Mouse (Mus musculus) kidney, embryonic 14.5 days (tissue): Measurements from ENCODE around the gene Sec14l4. TPM values are rescaled to one million over a fixed set of nuclear protein-coding genes. Genes with fewer than 3 reads are reported as not detected.

Experiments
- ATAC-seq: fragments of 200-750 bp; cut with Nextera tagmentation; 2 replicates; pipeline ENCODE4 v1.8.0; 2017; ENCODE audit warnings: moderate number of reproducible peaks, mild to moderate bottlenecking, moderate TSS enrichment, moderate library complexity; ENCODE audit not compliant: low FRiP score, low TSS enrichment
- H3K27ac ChIP-seq: fragments of 300-500 bp; sonication (generic); 2 replicates; pipeline ENCODE4 v1.5.1; 2014; ENCODE audit warnings: low read depth, mild to moderate bottlenecking, low read length, moderate library complexity, mixed read lengths
- H3K27me3 ChIP-seq: fragments of 300-500 bp; sonication (generic); 2 replicates; pipeline ENCODE4 v1.6.1; 2014; ENCODE audit warnings: mild to moderate bottlenecking, low read length; ENCODE audit not compliant: control insufficient read depth, insufficient read depth
- H3K36me3 ChIP-seq: fragments of 300-500 bp; sonication (generic); 2 replicates; pipeline ENCODE4 v1.6.1; 2014; ENCODE audit warnings: low read length, mixed read lengths; ENCODE audit not compliant: control insufficient read depth, insufficient read depth
- H3K4me1 ChIP-seq: fragments of 300-500 bp; sonication (generic); 2 replicates; pipeline ENCODE4 v1.6.1; 2014; ENCODE audit warnings: low read length, mixed read lengths; ENCODE audit not compliant: control insufficient read depth, insufficient read depth
- H3K4me2 ChIP-seq: fragments of 300-500 bp; sonication (generic); replicated peaks from 2 replicates; pipeline ENCODE4 v1.6.1; 2014; ENCODE audit warnings: low read depth, mild to moderate bottlenecking, low read length
- H3K4me3 ChIP-seq: fragments of 300-500 bp; sonication (generic); 2 replicates; pipeline ENCODE4 v1.5.1; 2014; ENCODE audit warnings: mild to moderate bottlenecking, low read length
- H3K9ac ChIP-seq: fragments of 300-500 bp; sonication (generic); 2 replicates; pipeline ENCODE4 v1.6.1; 2014; ENCODE audit warnings: low read depth, mild to moderate bottlenecking, low read length, moderate library complexity
- H3K9me3 ChIP-seq: fragments of 300-500 bp; sonication (generic); 2 replicates; pipeline ENCODE4 v1.6.1; 2016; ENCODE audit warnings: low read length; ENCODE audit not compliant: control insufficient read depth
- WGBS: fragments of 180-500 bp; shearing (Covaris S2); extraction: QIAGEN DNeasy Blood & Tissue Kit; methylation state at CpG from one replicate; pipeline ENCODE4 v1.1.7; 2014; 5-methylcytosine and 5-hydroxymethylcytosine counted together
- polyA plus RNA-seq: library from polyadenylated mRNA; unstranded; fragments of >200 nt; fragmentation: Nextera tagmentation; extraction: Ambion mirVana; gene quantifications from 2 replicates; pipeline ENCODE4 v1.2.1, GENCODE M21; 2014

The Sec14l4 gene
- polyA plus RNA-seq, 1 experiment from 2014 or later, result not detected

- H3K27me3 ChIP-seq, result no peaks in the 10 kb centered on the region
- ATAC-seq, result peak; percentile 44
- no peaks in the 10 kb centered on the region for H3K9me3 ChIP-seq
- peak overlapping the region; percentile 89 for H3K27ac ChIP-seq
- peak overlapping the region; percentile 76 for H3K9ac ChIP-seq
- H3K4me2 ChIP-seq, result peak overlapping the region; percentile 81
- peak overlapping the region; percentile 65 for H3K4me3 ChIP-seq
- WGBS, result 25% methylated on average over 10 of the region's 10 CpGs
- no peaks in the 10 kb centered on the region for H3K36me3 ChIP-seq
- H3K4me1 ChIP-seq, result peaks cover 15% of the 10 kb centered on the region
Measured at GRCm38 (mm10) chr11:4097091-4097621, 65.9 kb downstream of the Sec14l4 start.

Other genes with a start within 250 kb of the Sec14l4 start
- 0.46 and 0.81 TPM in 2 replicates for gene Osbp2, start 167.6 kb upstream of the Sec14l4 start, polyA plus RNA-seq
- 0.20 and 0.40 TPM in 2 replicates for gene 4921536K21Rik, start 136.4 kb upstream of the Sec14l4 start, polyA plus RNA-seq
- gene Dusp18, start 136.2 kb upstream of the Sec14l4 start, polyA plus RNA-seq, result 10.0 and 14.7 TPM in 2 replicates
- gene Slc35e4, start 116.8 kb upstream of the Sec14l4 start, polyA plus RNA-seq, result 3.0 and 3.8 TPM in 2 replicates
- gene Tcn2, start 99.3 kb upstream of the Sec14l4 start, polyA plus RNA-seq, result 49.7 and 61.8 TPM in 2 replicates
- 60.7 and 81.2 TPM in 2 replicates for gene Pes1, start 67.5 kb upstream of the Sec14l4 start, polyA plus RNA-seq
- 0.49 TPM in 1 of 2 replicates, not detected in the other for gene 4930556J24Rik, start 54.7 kb upstream of the Sec14l4 start, polyA plus RNA-seq
- 4.3 and 4.6 TPM in 2 replicates for gene Gal3st1, start 47.8 kb upstream of the Sec14l4 start, polyA plus RNA-seq
- gene Sec14l3, start 33.4 kb downstream of the Sec14l4 start, polyA plus RNA-seq, result not detected in 2 replicates
- gene Mtfp1, start 64.0 kb downstream of the Sec14l4 start, polyA plus RNA-seq, result 11.5 and 15.9 TPM in 2 replicates
- 1.1 and 1.2 TPM in 2 replicates for gene Sec14l2, start 92.0 kb downstream of the Sec14l4 start, polyA plus RNA-seq
- 21.0 and 28.3 TPM in 2 replicates for gene Rnf215, start 103.7 kb downstream of the Sec14l4 start, polyA plus RNA-seq
- 4.3 and 6.8 TPM in 2 replicates for gene Ccdc157, start 128.8 kb downstream of the Sec14l4 start, polyA plus RNA-seq
- 55.7 and 72.5 TPM in 2 replicates for gene Sf3a1, start 128.9 kb downstream of the Sec14l4 start, polyA plus RNA-seq
- 28.8 and 29.7 TPM in 2 replicates for gene Tbc1d10a, start 155.3 kb downstream of the Sec14l4 start, polyA plus RNA-seq
- gene Castor1, start 186.8 kb downstream of the Sec14l4 start, polyA plus RNA-seq, result 2.7 and 5.3 TPM in 2 replicates
- not detected in 2 replicates for gene Osm, start 205.0 kb downstream of the Sec14l4 start, polyA plus RNA-seq
- not detected in 2 replicates for gene Lif, start 226.1 kb downstream of the Sec14l4 start, polyA plus RNA-seq